Mouse (Mus musculus): Measurements from ENCODE around the gene Dazap2.
"Not testable (repeated sequence)": the region's sequence is repeated elsewhere in the genome, so short reads cannot be mapped to it uniquely, and the experiment has no call there.

Gene Dazap2

GRCm38 (mm10) chr15:100606677-100607076 is 8.5 kb upstream of the Dazap2 start:
- not testable (repeated sequence) for DNase-seq (ENCODE audit: low spot score in 2 of 2)

- DNase-seq (ENCODE audit: low spot score in 2 of 2): no peak
Observed at GRCm38 (mm10) chr15:100611951-100612350, 3.2 kb upstream of the Dazap2 start.

DNA sequence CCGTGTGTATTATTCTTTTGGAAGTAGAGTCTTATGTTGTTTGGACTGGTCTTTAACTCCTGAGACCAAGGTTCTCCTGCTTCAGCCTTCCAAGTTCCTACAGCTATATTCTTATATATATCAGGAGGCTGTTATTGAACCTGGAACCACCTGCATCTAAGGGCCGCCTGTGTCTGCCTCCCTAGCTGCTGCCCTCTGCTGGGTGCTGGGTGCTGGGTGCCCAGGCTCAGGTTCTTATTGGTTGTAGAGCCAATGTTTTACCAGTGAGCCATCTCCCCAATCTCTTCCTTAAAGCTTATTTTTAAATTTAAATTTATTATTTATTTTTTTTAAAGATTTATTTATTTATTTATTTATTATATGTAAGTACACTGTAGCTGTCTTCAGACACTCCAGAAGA is 2.7 kb upstream of the Dazap2 start:
- no peak for DNase-seq (ENCODE audit: low spot score in 2 of 2)

DNA sequence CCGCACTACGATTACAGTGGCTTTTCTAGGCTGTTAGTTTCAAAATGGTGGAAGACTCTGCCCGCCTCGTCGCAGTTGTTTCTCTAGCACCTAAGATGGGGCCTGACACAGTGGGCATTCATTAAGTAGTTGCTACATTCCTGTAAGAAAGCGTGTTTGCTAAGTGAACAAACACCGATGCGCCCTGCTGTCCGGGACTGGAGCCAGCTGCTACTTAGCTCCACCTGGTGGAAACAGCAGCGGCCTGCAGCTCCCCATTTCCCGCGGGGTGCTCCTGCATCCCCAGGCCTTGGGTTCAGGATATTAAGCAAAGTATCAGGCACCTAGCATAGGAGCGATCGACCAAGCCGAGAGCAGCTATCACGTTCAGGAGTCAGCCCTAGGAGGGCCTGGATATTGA is 1.6 kb upstream of the Dazap2 start:
- DNase-seq (ENCODE audit: low spot score in 2 of 2): peak in 1 of 2 experiments; percentile 66

- DNase-seq (ENCODE audit: low spot score in 2 of 2): no peak
Observed at GRCm38 (mm10) chr15:100614218-100614995, 742 bp upstream of the Dazap2 start.

- DNase-seq (ENCODE audit: low spot score in 2 of 2): peak; percentile 79 to 85
Observed at GRCm38 (mm10) chr15:100615825-100616220, 674 bp downstream of the Dazap2 start.

GRCm38 (mm10) chr15:100616221-100616620 is 1.1 kb downstream of the Dazap2 start:
- DNase-seq (ENCODE audit: low spot score in 2 of 2): no peak

- DNase-seq (ENCODE audit: low spot score in 2 of 2): no peak
Observed at GRCm38 (mm10) chr15:100619200-100619599, 4.1 kb downstream of the Dazap2 start.

DNA sequence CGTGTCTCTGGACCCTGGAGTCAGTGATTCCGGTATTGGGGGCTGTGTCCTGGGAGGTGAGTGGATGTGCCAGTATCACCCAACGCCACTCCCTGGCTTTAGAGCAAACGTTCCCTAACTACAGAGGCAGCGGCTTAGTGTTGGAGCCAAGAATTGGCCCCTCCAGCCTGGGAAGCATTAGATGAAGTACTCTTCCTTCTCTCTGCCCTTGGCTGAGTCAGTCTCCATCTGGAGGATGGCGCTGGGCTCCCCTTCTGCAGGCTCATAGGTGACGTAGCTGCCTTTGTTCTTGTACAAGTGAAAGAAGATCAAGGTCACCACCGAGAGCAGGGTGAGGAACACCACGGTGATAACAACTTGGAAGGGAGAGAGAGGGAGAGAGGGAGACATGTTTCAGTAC is 6.5 kb downstream of the Dazap2 start:
- not testable (repeated sequence) for DNase-seq (ENCODE audit: low spot score in 2 of 2)

DNA sequence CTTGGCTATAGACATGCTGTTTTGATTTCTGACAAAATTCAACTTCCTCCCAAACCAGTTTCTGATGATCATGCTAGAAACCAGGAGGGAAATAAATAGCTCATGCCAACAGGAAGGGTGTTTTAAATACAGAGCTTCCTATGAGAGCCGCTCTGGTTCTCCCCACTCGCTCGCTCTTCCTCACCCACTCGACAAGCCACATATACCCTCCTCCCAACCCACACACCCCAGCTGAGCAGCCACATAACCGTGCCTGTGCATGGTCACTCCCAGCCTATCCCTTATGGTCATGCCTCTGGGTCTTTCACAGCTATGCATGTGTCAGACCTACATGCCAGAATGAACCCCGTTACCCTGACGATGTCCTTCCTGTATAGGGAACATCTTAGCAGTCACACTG is 7.0 kb downstream of the Dazap2 start:
- peak in 1 of 2 experiments; percentile 50 for DNase-seq (ENCODE audit: low spot score in 2 of 2)

DNA sequence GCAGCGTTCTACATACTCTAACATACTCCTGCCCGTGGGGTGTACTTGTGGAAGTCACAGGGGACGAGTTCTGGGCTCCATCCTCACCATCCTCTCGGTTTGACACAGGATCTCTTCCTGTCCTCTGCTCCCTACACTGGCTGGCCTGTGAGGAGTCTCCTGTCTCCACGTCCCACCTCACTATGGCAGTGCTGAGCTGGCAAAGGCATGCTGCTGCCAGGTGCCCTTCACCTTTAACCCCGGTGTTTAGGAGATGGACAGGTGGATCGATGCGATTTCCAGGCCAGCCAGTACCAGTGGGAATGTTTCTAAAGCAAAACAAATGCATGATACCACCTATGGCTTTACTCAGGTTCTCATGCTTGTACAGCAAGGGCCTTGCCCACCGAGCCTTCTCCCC is 8.6 kb downstream of the Dazap2 start:
- no peak for DNase-seq (ENCODE audit: low spot score in 2 of 2)

- DNase-seq (ENCODE audit: low spot score in 2 of 2): no peak
Observed at GRCm38 (mm10) chr15:100624435-100624834, 9.3 kb downstream of the Dazap2 start.

DNA sequence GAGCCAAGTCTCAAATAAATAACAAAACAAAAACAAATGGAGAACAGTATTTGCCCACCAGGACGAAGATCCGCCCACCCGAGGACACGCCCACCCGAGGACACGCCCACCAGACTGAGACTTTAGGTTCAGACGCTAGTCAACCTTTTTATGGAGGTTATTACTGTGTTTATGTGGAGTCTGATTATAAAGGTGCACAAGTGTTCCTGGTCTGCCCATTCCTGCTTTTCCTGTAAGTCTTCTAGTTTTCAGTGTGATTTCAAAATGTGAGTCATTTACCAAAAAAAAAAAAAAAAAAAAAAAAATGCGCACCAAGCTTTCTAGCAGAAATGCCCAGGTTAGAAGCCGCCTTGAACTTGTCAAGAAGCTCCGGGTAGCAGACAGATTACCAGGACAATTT is 12.1 kb downstream of the Dazap2 start:
- no peak for DNase-seq (ENCODE audit: low spot score in 2 of 2)

- DNase-seq (ENCODE audit: low spot score in 2 of 2): no peak
Observed at GRCm38 (mm10) chr15:100627774-100628370, 12.7 kb downstream of the Dazap2 start.

- no peak for DNase-seq (ENCODE audit: low spot score in 2 of 2)
Observed at GRCm38 (mm10) chr15:100628797-100629196, 13.6 kb downstream of the Dazap2 start.

- no peak for DNase-seq (ENCODE audit: low spot score in 2 of 2)
Observed at GRCm38 (mm10) chr15:100630126-100630525, 15.0 kb downstream of the Dazap2 start.

DNA sequence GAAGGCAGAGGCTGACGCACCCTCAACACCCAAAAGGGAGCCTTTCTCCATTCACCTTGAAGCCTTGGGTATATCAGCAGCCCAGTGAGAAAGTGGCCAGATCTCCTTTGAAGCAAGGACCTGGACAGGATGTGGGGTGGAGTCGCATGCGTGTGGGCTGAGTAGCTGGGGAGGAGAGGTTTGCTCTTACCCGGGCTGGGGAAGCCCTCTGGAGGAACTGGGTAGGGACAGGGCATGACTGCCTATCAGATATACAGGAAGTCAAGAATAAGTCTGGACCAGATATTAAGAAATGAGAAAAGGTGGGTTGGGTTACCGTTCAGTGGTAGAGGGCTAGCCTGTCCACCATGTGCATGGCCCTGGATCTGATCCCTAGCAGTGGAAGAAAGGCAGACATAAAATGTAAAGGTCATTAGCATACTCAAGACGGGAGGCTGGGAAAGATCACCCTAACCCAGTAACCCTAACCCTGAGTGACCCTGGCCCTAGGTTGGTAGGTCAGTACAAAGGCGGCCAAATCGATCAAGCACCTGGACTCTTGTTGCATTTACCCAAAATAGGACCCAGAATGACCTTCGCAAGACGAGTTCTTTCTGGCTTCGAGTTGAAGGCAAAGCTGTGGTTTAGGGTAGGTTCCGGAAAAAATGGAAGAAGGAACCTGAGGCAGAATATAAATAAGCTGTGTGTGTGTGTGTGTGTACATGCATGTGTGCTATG is 16.5 kb downstream of the Dazap2 start:
- no peak for DNase-seq (ENCODE audit: low spot score in 2 of 2)

GRCm38 (mm10) chr15:100632323-100632722 is 17.2 kb downstream of the Dazap2 start:
- no peak for DNase-seq (ENCODE audit: low spot score in 2 of 2)

- no peak for DNase-seq (ENCODE audit: low spot score in 2 of 2)
Observed at GRCm38 (mm10) chr15:100633341-100633740, 18.2 kb downstream of the Dazap2 start.

GRCm38 (mm10) chr15:100635239-100635638 is 20.1 kb downstream of the Dazap2 start:
- no peak for DNase-seq (ENCODE audit: low spot score in 2 of 2)

DNA sequence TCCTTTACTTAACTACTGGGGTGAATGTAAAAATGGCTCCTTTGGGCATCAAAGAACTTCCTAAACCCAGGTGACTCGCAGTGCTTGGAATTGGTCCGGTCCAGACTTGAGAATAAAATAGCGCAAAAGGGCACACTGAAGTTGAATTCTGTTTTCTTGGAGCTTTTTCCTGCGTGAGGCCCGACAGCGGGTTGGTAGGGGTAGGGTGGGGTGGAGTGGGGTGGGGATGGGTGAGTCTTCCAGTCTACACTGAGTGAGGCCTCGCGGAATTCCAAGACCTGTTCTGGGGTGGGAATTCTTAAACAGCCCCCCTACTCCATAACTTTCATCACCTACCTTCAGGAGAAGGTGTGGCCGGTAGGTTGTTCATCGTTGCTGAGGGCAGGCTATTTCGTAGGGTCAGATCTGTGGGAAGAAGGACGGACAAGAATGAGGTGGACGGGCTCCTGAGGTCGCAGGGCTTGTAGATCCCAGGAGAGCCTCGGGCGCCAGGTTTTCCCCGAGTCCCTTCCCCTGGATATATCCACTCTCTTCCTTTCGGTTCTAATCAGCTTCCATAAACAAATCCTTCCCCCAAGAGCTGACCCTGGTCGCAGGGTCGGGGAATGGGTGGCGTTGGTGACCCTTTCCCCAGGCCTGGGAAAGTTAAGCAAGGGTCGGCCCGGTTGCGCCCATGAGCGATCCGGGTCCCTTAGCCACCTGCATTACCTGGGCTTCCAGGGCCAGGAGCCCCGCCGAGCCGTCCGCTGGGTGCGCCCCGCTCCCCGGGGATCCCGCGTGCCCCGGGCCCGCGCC is 20.9 kb downstream of the Dazap2 start:
- DNase-seq (ENCODE audit: low spot score in 2 of 2): no peak
